Mouse (Mus musculus) adrenal gland, postnatal 36 days (tissue): ENCODE measurements around the gene Arid4b. TPM values are rescaled to one million over a fixed set of nuclear protein-coding genes. Genes with fewer than 3 reads are reported as not detected.
A peak's percentile ranks its signal among the peaks of the same experiment; 100 is the strongest.
"Not testable (repeated sequence)": the region's sequence is repeated elsewhere in the genome, so short reads cannot be mapped to it uniquely, and the experiment has no call there.

ENCODE experiments used
- DNase-seq, 2 experiments: peaks; one replicate each; pipeline ENCODE4 v3.0.0; 2021; ENCODE audit warnings: mixed read lengths in 1 of 2
- long read RNA-seq, 2 experiments: library from polyadenylated mRNA; stranded (forward); transcript quantifications; one replicate each; pipeline ENCODE4 v2.0.0; 2021; ENCODE audit warnings: borderline sequencing depth in 2 of 2
- total RNA-seq, 2 experiments: library from RNA; stranded (reverse); gene quantifications; 2 replicates each; pipeline ENCODE4 v1.2.3; 2021

Arid4b gene
- total RNA-seq = 10 to 100 TPM; 29.6 to 32.4 TPM
- long read RNA-seq, experiment 1, full-length matches to known transcripts = 15 of 37 reads
- long read RNA-seq, experiment 1, partial matches to known transcripts = 20 of 37 reads
- long read RNA-seq, experiment 1, other reads (novel, unspliced or antisense) = 2 of 37 reads
- long read RNA-seq, experiment 2, partial matches to known transcripts = 0 of 1 reads
- long read RNA-seq, experiment 2, other reads (novel, unspliced or antisense) = 1 of 1 reads

- DNase-seq = peak; percentile 96 to 97
Measured at GRCm38 (mm10) chr13:14063013-14063941, at the start of gene Arid4b, which contains the start of gene Ggps1. TSS of gene Arid4b (plus strand) at chr13:14063232. TSS of gene Ggps1 (minus strand) at chr13:14063488.

- no peak for DNase-seq
Measured at GRCm38 (mm10) chr13:14014001-14014400, 49.0 kb upstream of the Arid4b start.

- peak in 1 of 2 experiments; percentile 19 for DNase-seq
Measured at GRCm38 (mm10) chr13:14014540-14014939, 48.5 kb upstream of the Arid4b start.

- DNase-seq = no peak
Measured at GRCm38 (mm10) chr13:14015609-14016008, 47.4 kb upstream of the Arid4b start.

DNA sequence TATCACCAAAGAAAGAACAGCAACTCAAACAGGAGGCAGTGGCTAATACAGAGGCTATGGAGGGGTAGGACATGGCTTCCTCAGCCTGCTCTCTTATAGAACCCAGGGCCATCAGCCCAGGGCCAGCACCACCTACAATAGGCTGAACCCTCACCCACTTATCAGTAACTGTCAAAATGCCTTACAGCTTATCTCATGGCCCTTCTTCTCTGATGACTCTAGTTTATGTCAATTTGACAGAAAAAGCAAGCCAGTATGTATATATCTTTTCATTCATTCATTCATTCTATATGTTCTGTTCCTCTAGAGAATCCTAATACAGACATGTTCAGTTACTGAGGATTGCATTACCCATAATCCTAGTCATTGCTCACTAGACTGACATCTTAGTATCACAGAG, 44.7 kb upstream of the Arid4b start:
- DNase-seq = no peak

DNA sequence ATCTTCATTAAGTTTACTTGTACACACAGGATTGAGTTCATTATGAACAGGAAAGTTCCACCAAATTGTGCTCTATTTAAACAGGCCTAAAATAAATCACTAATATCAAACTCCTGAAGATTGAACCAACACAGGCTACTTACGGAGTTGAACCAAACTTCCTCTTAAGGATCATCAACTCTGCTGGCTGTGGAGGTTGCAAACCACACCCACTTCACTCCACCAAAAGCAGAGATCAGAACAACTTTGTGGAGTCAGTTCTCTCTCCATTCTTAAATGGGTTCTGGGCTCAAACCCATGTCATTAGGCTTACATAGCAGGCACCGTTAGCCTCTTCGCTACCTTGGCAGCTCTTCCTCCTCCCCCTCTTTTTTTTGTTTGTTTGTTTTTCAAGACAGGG, 44.2 kb upstream of the Arid4b start:
- DNase-seq = no peak

DNA sequence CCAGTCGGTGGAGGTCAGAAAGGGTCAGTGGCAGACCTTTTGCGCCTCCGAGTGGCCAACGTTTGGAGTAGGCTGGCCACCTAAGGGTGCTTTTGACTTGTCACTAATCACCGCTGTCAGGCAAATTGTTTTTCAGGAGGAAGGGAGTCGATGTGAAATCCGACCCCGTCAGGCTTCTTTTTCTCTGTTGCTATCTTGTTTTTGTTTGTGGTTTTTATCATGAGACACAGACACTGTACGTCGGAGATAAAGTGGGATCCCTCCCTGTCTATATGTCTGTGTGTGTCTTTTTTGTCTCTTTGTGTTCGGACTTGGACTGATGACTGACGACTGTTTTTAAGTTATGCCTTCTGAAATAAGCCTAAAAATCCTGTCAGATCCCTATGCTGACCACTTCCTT, 41.6 kb upstream of the Arid4b start:
- not testable (repeated sequence) for DNase-seq

- DNase-seq = no peak
Measured at GRCm38 (mm10) chr13:14025554-14025953, 37.5 kb upstream of the Arid4b start.

DNA sequence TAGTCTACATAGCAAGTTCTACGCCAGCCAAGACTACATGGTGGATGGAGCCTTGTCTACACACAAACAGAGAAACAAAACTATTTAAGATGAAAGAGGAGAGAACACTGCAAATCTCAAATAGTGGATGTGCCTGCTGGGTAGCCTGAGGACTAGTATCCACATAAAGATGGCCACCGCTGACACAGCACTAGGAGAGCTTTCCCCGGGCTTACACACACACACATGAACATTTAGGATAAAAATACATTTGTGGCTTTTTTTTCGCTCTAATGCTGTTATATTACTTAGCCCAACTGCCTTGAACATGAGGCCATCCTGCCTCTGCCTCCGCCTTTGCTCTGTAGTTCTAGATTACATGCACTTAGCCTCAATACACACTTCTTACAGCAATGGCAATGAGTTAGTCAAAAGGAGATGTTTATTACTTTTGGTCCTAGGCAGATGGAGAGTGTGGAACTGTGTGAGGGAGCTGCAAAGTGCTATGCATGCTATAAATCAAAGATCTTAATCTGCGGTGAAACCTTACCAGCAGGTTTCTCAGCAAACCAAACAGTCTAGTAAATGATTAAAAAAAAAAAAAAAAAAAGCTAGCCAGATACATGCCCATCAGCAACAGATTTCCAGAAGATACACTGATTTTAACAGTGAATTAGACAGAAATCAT, 36.7 kb upstream of the Arid4b start:
- DNase-seq = no peak

- DNase-seq = no peak
Measured at GRCm38 (mm10) chr13:14033309-14034072, 29.5 kb upstream of the Arid4b start.

DNA sequence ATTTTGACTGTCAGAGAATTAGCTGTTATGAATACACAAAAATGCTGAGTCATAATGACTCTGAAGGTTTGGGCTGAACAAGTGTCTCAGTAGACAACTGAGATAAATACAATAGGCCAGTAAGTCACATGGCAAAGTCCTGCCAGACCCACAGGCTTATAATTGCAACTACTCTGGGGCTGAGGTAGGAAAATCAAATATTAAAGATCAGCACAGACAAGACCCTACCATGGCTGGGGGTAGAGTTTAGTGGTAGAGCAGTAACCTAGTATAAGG, 29.0 kb upstream of the Arid4b start:
- DNase-seq = no peak

DNA sequence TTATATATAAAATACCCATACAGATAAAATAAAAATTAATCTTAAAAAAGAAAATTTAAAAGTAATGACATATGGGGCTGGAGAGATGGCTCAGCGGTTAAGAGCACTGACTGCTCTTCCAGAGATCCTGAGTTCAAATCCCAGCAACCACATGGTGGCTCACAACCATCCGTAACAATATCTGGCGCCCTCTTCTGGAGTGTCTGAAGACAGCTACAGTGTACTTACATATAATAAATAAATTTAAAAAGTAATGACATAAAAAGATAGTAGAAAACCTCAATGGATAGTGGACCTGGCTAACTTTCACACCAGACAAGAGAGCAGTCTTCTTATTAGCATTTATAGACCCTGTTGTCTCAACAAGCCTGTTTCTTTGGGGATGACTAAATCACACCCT, 27.7 kb upstream of the Arid4b start:
- DNase-seq = not testable (repeated sequence)

- peak; percentile 60 to 73 for DNase-seq
Measured at GRCm38 (mm10) chr13:14035875-14036630, 27.0 kb upstream of the Arid4b start.

- no peak for DNase-seq
Measured at GRCm38 (mm10) chr13:14038911-14039291, 24.1 kb upstream of the Arid4b start.

- peak; percentile 89 to 93 for DNase-seq
Measured at GRCm38 (mm10) chr13:14039292-14039965, 23.6 kb upstream of the Arid4b start, which contains the start of gene Tbce. TSS of gene Tbce (minus strand) at chr13:14039638.

- DNase-seq = peak; percentile 10 to 19
Measured at GRCm38 (mm10) chr13:14040186-14040585, 22.8 kb upstream of the Arid4b start.

GRCm38 (mm10) chr13:14043851-14044250, 19.2 kb upstream of the Arid4b start:
- no peak for DNase-seq

DNA sequence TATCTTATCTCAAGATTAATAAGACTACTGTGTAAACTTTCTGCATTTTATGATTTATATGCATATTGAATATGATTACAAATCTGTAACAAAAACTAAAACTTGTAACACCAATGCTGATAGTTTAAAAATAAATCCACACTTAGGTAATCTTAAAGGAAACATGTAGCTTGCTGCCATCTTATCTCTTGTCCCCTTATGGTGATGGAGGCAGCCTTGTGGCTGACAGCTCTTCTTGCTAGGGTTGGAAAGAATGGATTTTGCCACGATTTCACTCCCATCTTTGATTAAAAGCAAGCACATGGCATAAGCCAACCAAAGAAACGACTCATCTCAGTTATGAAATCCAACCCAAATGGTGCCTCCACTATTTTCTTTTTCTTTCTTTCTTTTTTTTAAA, 18.5 kb upstream of the Arid4b start:
- DNase-seq = no peak

- DNase-seq = no peak
Measured at GRCm38 (mm10) chr13:14049878-14050277, 13.2 kb upstream of the Arid4b start.

- no peak for DNase-seq
Measured at GRCm38 (mm10) chr13:14056801-14057200, 6.2 kb upstream of the Arid4b start.

DNA sequence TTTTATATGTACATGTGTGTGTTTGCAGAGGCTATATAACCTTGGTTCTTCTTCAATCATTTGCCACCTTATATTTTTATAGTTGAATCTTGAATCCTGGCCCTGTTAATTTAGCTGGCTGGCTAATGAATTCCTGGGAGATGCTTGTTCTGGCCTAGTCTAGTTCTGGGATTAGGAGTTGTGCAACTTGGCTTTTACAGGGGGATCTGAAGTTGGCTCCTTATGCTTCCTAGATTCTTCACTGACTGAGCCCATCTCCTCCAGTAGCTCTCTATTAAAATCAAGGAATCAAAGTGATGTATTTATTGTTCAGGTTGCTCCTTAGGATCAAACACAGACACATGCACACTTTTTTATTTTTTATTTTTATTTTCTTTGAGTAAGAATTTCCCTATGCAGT, 3.5 kb upstream of the Arid4b start:
- DNase-seq = no peak
